Mouse (Mus musculus): ENCODE measurements around the gene Nasp.
"Not testable (repeated sequence)": the region's sequence is repeated elsewhere in the genome, so short reads cannot be mapped to it uniquely, and the experiment has no call there.

Nasp gene

DNA sequence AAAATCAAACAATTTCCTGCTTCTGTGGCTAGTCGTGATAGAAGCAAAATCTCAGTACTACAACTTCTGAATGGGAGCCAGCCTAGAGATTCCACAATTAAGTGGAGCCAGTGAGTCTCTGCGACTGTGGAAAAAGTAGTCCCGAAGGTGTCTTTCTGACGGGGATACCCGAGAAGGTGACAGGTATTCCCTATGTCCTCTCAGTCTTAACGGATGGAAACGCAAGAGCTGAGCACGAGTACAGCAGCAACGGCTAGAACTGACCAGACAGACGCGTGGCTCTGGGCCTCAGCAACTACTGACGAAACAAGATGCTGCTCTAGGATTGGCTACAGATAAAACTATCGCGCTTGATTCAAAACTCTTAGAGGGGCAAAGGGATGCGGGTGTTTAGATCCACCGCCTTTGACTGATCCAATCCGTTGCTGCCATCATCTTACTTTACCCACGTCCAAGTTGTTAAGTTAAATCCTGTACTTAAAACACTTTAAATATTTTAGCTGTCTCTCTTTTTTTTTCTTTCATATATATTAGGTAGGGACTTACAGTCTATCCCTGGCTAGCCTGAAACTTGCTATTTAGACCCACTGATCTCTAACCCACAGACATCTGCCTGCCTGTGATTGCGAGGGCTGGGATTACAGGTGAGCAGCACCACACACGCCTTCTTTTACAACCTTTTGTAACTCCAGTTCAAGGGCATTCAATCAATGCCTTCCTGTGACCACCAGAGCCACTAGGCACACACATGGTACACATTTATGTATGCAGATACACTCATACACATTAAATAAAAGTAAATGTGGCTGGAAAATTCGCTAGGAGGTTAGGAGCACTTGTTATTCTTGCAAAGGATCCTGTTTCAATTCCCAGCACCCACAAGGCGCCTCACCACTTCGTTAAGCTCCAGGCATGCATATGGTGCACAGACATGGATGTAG is at the start of gene Nasp:
Nasp (minus strand) TSS at position 220 of the 941 bp plus-strand sequence.
- peak; percentile 82 for DNase-seq

DNA sequence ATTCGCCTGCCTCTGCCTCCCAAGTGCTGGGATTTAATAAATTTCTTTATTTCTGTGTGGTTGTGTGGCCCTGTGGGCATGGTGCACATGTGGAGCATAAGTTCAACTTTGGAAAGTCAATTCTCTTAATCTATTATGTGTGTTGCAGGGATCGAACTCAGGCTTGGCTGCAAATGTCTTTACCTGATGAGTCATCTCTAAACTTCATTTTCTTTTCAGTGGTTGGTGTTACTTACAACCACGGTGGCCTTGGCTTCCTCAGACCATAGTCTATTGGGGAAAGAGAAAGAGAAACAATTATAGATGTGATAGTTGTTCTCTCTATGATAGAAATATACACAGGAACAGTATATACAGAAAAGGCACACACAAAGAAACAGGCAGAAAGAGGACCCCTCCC is 48.3 kb upstream of the Nasp start:
- no peak for DNase-seq

DNA sequence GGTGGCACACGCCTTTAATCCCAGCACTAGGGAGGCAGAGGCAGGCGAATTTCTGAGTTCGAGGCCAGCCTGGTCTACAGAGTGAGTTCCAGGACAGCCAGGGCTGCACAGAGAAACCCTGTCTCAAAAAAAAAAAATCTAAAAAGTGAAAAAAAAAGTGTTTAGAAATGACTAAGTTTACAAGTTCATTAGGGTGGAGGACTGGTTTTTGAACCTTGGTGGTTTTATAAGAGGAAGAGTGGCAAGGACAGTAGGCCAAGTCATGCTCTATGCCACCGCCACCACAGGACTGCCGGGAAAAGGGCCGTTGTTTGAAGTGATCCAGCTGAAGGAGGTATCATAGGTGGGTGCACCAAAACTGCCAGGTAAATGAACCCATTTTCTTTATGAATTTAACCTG is 47.0 kb upstream of the Nasp start:
- DNase-seq, result not testable (repeated sequence)

DNA sequence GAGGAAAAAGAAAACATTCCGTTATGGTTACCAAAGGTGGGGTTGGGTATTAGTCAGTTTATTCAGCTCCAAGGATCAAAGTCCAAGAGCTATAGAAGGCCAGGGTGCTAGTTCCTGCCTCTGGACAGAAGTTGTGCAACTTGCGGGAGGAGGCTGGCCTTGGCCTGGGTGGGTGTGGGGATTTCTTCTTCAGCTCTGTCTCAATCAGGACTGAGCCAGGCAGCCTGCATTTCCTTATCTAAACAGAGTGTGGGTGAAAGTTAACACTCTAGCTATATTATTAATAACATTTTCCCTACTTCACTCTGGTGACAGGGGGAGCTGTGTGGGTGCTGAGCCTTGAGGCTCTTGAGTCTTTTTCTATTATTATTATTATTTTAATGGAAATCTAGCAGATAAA is 45.0 kb upstream of the Nasp start:
- DNase-seq, result no peak

DNA sequence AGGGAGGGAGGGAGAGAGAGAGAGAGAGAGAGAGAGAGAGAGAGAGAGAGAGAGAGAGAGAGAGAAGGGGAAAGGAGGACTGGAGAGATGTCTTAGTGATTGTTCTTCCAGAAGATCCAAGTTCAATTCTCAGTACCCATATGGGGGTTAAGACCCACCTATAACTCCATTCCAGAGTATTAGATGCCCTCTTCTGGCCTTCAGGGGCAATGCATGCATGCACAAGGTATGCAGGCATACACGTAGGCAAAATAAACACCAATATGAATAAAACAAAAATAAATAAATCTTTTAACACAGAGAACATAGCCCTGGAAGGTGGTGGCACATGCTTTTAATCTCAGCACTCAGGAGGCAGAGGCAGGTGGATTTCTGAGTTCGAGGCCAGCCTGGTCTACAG is 41.5 kb upstream of the Nasp start:
- no peak for DNase-seq

DNA sequence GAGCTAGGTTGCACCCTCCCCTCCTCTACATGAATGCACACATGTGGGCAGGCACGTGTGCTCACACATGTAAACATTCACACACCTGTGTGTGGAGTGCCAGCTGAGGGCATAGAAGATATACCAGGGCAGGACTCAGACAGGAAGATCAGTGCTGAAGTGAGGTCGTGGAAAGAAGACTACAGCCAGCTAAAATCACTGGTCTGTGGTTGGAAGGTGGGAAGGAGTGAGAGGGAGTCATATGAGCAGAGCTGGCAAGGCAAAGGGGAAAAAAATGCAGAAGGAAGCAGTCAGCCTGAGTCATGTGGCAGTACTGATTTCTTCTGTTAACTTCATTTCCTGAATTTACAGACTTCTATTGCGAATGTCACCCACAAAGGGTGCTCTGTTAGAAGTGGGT is 40.4 kb upstream of the Nasp start:
- DNase-seq, result no peak

DNA sequence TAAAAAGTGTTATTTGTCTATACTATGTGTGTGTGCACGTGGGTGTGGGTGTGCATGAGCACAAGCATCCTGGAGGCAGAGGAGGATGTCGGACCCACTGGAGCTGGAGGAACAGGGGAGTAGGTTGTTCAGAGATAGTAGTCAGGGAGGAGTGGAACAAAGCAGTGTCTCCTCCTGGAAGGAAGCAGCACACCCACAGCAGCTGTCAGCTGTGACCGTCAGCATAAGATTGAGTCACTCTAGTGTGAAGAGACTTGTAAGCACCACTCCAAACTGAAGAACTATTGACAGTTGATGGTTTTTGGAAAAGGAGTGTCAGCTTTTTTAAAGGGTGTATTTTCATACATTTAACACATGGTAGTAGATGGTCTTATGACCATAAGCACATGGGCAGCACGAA is 38.9 kb upstream of the Nasp start:
- no peak for DNase-seq

DNA sequence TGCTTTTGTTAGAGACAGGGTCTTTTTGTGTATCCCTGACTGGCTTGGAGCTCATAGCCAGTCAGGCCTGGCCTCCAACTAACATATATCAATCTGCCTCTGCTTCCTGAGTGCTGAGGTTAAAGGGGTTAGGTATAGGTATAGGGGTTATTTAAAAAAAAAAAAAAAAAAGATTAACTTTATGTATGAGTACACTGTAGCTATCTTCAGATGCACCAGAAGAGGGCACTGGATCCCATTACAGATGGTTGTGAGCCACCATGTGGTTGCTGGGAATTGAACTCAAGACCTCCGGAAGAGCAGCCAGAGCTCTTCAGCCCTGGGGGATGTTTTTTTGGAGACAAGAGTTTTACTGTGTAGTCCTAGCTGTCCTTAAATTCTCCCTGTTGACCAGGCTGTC is 34.3 kb upstream of the Nasp start:
- no peak for DNase-seq

DNA sequence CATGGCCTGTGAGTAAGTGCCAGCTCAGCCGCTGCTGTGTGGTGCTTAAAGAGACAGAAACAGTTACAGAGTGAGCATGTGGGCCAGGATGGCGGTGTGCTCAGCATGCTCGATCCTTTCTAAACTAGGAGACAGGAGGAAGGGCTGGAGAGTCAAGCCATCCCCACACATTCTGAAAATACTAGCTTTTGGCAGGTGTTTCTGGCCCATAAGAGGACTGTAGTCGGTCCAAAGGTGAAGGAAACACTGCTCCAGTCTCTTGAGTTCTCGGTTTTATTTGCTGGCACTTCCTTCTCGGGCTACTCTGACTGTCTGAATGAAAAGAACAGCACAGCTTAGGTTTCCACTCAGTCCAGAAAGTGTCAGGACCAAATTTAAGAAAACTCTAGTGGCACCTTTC is 33.1 kb upstream of the Nasp start:
- DNase-seq, result no peak

DNA sequence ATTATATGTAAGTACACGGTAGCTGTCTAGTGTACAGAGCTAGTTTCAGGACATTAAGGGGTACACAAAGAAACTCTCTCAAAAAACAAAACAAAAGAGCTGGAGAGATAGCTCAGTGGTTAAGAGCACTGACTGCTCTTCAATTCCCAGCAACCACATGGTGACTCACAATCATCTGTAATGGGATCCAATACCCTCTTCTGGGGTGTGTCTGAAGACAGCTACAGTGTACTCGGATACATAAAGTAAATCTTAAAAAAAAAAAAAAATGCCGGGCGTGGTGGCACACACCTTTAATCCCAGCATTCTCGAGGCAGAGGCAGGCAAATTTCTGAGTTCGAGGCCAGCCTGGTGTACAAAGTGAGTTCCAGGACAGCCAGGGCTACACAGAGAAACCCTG is 32.2 kb upstream of the Nasp start:
- DNase-seq, result not testable (repeated sequence)

DNA sequence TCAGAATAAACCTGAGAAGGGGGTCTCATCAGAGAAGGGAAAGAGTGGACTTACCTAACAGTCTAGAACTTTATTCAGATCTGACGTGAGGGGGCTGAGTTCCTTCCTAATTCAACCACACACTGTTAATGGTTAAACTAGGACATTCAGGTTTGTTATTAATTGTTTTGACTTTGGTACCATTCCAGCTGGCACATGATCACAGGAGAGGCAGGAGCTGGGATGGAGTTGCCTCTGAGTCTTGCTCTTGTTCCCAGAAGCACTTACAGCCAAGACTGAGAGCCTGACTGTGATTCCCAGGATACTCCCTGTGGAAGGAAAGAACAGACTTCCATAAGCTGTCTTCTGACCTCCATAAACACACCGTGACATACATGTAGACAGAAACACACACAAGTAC is 31.7 kb upstream of the Nasp start:
- no peak for DNase-seq

DNA sequence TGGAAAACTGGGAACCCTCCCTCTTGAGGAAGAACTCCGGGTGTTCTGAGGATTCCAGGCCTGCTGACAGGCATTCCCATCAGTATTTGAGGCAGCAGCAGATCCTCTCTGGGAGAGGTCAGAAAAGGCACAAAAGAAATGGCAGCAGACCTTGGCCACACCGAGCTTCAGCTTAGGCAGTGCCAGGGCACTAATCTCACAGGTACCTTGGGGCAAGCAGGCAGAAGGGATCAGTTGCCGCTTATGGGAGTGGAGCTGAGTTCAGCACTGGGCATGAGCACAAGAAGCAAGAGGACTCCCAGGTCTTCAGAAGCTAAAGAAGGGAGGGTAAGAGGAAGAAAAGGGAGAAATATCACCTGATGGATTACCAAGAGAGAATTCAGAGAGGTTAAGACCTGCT is 30.2 kb upstream of the Nasp start:
- no peak for DNase-seq

DNA sequence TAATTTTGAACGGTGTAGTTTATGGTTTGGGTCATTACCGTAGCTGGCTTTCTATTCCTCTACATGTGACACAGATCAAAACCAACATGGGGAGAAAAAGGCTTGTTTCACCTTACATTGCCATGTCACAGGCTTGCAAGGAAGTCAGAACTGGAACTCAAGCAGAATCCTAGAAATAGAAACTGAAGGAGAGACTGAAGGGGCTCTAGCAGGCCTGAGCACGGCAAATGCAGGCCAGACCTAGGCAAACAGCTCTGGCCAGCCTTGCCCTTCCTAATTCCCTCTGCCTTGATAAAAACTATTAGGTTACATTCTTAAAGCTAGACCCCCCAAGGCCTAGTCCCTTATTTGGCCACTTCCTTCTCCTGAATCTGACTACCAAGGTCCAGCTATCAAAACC is 27.9 kb upstream of the Nasp start:
- DNase-seq, result no peak

DNA sequence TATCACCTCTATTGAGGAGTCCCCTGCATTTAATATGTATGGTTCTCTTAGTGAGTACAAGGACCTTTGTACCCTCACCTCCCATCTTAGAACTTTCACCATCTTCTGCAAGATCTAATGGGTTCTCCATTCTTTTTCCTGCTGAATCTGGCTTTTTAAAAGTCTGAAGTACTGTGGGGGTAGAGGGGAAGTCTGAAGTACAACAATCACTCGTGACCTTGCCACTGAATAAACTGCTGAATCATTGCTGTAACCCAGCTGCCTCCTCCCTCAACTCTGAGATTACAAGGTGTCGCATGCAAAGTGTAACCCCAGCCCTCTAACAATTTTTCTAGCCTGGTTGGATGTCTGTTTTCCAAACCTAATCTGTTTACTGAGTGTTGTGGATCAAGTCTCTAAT is 27.4 kb upstream of the Nasp start:
- no peak for DNase-seq

DNA sequence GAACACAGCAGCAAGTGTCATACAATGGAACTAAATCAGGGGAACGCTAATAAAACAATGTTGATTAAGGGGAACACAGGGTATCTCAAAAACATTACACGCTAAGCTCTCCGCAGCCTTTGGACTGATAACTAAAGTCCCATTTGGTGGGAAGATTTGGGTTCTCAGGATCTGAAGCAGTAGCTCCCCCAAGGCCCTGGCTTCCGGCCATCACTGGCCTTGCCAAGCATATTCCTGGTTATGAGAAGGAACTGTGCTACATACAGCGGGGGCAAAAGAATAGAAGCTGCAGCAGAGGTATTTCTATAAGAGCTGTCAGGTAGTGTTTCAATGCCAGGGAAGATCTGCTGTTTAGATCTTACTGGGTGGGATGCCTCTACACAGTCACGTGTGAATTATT is 25.5 kb upstream of the Nasp start:
- DNase-seq, result no peak

DNA sequence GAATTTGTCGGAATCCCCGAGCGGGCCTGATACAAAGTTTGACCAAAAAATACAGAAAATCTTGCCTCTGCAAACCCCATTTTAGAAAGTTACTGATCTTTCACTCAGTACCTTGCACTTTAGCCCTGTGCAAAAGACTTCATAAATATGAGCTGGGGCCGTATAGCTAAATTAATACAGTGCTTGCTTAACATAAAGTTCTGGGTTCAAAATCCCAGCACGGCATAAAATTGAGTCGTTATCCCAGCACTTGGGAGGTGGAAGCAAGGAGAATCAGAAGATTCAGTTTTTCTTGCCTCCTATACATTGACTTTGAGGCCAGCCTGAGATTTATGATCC is 24.0 kb upstream of the Nasp start:
- no peak for DNase-seq

DNA sequence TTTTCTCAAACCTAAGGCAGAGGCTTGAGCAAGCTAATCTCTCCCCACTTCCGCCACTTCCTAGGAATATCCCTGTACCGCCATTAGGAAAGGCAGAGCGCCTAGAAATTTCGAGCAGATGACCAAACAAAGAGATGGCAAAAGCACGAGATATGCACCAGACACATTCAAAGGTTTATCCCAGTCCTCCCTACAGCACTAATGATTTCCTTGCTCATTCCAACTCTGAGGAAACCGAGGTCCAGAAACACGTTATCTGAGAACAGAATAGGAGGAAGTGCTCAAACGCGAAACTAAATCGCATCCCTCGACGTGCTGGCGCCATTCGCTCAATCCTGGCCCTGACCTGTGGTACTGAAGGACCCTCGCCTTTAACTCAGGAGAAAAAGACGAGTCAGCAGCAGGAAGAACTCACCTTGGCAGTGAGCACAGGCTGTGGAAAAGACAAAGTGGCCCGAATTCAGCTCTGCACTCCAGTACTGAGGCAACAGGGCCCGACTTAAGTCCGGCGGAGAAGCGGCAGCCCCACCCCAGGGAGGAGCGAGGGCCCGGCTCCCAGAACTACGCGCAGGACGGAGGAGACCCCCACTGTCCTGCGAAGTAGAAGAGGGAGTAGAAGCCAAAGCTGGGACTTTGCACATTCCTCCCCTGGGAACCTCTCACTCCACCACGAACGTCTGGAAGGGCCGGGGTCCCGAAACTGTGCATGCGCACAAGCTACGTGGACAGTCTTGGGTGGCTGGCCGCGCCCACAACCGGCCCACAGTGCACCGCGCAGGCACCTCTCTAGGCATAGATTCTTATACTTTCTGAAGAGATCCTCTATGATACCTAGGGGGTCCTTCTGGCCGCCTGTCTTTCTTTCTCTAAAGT is 23.4 kb upstream of the Nasp start, which contains the start of gene Akr1a1:
Akr1a1 (minus strand) TSS at position 757 of the 873 bp plus-strand sequence.
- DNase-seq, result peak; percentile 85

DNA sequence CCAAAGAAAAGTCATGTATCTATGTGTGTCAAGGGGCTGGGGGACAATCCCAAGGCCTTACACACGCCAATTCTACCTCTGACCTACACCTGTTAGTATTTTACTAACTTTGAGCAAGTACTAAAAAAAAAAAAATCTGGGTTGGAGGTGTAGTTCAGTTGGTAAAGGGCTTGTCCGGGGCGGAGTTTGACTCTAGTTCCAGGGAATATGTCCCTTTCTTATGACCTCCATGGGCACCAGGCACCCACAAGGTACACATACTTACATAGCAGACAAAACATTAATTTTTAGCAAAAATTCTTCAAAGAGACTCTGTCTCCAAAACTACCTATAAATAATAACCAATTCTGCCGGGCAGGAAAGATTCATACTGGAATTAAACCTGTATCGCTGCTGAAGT is 22.6 kb upstream of the Nasp start:
- DNase-seq, result no peak

DNA sequence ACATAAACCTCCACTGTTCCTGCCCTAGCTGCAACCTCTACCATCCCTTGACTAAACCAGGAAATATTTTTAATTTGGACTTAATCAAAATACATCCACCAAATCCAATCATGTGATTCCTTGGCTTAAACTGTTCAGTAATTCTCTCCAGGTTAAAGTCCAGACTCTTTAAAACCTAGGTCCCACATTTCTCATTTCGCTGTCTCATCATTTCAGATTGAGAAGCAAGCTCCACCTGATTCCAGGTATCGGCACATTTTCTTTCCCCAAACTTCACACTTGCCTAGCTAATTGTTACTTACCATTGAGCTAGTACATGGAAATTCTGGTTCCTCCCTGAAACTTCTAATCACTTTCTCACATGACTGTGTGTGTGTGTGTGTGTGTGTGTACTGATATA is 21.7 kb upstream of the Nasp start:
- no peak for DNase-seq

DNA sequence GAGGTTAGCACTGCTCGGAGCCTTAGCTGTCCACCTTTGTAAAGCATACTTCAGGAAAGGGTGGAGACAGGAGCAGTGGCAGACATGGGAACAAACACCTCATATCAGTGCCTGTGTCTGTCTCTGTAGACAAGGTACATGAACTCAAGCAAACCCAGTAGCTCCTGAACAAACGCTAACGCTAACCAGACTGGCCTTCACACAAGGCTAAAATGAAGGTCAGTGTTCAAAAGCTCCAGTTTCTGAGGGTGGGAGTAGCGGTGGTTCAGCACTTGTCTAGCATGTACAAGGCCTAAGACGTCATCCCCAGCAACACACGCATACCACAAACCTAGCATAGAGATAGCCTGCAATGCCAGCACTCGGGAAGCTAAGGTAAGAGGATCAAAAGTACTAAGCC is 17.9 kb upstream of the Nasp start:
- no peak for DNase-seq

DNA sequence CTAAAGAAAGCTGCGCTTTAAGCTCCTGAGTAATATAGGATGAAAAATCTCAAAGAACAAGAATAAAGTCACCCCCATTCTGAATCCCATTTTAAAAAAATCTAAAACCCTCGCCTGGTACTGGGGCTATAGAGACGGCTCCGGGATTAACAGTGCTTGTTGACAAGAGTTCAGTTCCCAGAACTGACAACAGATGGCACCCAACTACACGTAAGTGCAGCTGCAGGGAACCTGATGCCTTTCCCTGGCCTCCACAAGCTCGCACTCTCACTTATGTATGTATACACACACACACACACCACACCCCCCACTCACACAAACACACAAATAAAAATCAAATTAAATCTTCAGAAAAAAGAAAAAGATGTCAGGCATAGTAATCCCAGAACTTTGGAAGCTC is 16.6 kb upstream of the Nasp start:
- no peak for DNase-seq

DNA sequence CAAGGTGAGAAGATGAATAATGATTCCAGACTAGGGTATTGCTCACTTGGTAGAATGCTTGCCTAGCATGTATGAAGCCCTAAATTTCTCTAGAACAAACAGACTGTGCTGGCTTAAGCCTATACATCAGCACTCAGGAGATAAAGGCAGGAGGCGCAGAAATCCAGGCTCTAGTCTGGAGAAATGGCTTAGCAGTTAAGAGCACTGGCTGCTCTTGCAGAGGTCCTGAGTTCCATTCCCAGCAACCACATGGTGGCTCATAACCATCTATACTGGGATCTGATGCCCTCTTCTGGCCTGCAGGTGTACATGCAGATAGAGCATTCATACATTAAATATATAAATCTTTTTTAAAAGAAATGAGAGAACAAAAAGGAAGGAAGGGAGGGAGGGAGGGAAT is 14.3 kb upstream of the Nasp start:
- no peak for DNase-seq

DNA sequence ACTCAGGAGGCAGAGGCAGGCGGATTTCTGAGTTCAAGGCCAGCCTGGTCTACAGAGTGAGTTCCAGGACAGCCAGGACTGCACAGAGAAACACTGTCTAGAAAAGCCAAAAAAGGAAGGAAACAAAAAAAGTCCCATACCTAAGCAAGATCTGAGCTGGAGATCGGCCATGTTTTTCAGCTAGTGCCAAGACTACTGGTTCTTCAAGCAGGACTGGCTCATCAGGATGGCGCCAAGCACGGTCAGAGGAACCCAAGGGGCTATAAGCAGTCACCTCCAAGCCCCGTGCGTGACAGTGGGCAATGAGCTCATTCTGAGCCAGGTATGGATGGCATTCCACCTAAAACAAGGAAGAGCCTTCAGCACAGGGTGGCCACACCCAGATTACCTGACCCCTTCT is 11.1 kb upstream of the Nasp start:
- no peak for DNase-seq

DNA sequence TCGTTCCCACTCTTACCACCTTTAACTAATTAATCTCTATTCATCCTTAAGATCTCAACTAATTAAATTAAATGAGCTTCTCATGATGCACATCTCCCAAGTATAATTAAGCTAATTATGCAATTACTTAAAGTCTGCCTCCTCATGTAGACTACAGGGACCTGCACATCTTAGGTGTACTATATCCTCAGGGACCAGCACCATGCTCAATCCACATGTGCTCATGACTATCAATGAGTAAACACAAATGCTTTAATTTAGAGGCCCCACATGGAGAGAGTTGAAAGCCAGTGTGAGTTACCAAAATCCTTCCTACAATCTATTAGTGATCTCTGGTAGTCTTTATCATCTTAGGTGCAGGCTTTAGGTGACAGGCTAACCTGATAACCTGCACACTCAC is 7.5 kb upstream of the Nasp start:
- no peak for DNase-seq
